Mouse (Mus musculus) C2C12 (cell line): ENCODE measurements at regions not wholly inside any gene's neighbourhood (a gene's known extent, or its start where the extent isn't known, plus 50 kb on each side); places are given as distances from the start of the nearest gene placed in this dataset.

Source experiments
- H3K27me3 ChIP-seq: one replicate; pipeline ENCODE4 v1.6.1; 2011; ENCODE audit not compliant: control insufficient read depth, insufficient read depth, insufficient read length
- H3K36me3 ChIP-seq: one replicate; pipeline ENCODE4 v1.6.1; 2011; ENCODE audit not compliant: control insufficient read depth, insufficient read depth
- H3K4me3 ChIP-seq: one replicate; pipeline ENCODE4 v1.5.1; 2011; ENCODE audit warnings: mild to moderate bottlenecking, control low read depth; ENCODE audit not compliant: poor library complexity, insufficient read depth, severe bottlenecking
- H3K79me2 ChIP-seq: one replicate; pipeline ENCODE4 v1.6.1; 2011; ENCODE audit not compliant: control insufficient read depth, insufficient read depth
- H3K79me3 ChIP-seq: one replicate; pipeline ENCODE4 v1.6.1; 2011; ENCODE audit warnings: low read depth, control low read depth
- H3ac ChIP-seq: one replicate; pipeline ENCODE3; 2011; ENCODE audit warnings: low read depth; ENCODE audit not compliant: control insufficient read depth, insufficient read length
- CEBPB ChIP-seq: IDR thresholded peaks from one replicate; pipeline ENCODE4 v1.6.1; 2011; ENCODE audit warnings: low read depth, mild to moderate bottlenecking, control low read depth, moderate library complexity
- CTCF ChIP-seq: IDR thresholded peaks from one replicate; pipeline ENCODE4 v1.5.1; 2011; ENCODE audit not compliant: control insufficient read depth, insufficient read depth, insufficient read length
- FOSL1 ChIP-seq: IDR thresholded peaks from one replicate; pipeline ENCODE4 v1.8.0; 2011; ENCODE audit warnings: mild to moderate bottlenecking, low read length; ENCODE audit not compliant: poor library complexity, insufficient read depth, severe bottlenecking
- MAX ChIP-seq: IDR thresholded peaks from one replicate; pipeline ENCODE4 v1.6.1; 2011; ENCODE audit warnings: mild to moderate bottlenecking, control low read depth
- MYOD1 ChIP-seq: IDR thresholded peaks from one replicate; pipeline ENCODE4 v1.6.1; 2011; ENCODE audit warnings: low read depth; ENCODE audit not compliant: control insufficient read depth, insufficient read length
- MYOG ChIP-seq: IDR thresholded peaks from one replicate; pipeline ENCODE4 v1.6.1; 2011; ENCODE audit not compliant: control insufficient read depth, insufficient read length; ENCODE audit errors: extremely low read depth
- USF1 ChIP-seq: IDR thresholded peaks from one replicate; pipeline ENCODE4 v1.6.1; 2011; ENCODE audit warnings: low read depth, mild to moderate bottlenecking, control low read depth, moderate library complexity

- H3ac ChIP-seq: no peak overlapping the region
- no peaks in the 10 kb centered on the region for H3K27me3 ChIP-seq
- no peak overlapping the region for H3K4me3 ChIP-seq
- peak; percentile 33 for TF ChIP-seq MAX
- TF ChIP-seq MYOG: no peak
- peak; percentile 54 for TF ChIP-seq USF1
- H3K79me2 ChIP-seq: no peaks in the 10 kb centered on the region
- no peaks in the 10 kb centered on the region for H3K36me3 ChIP-seq
- H3K79me3 ChIP-seq: no peaks in the 10 kb centered on the region
Measured at GRCm38 (mm10) chr12:9460193-9460592, 109.7 kb upstream of the Osr1 start.

- H3K27me3 ChIP-seq: no peaks in the 10 kb centered on the region
- no peaks in the 10 kb centered on the region for H3K79me3 ChIP-seq
- H3K36me3 ChIP-seq: no peaks in the 10 kb centered on the region
- H3ac ChIP-seq: no peak overlapping the region
- H3K4me3 ChIP-seq: no peak overlapping the region
- TF ChIP-seq MYOG: no peak
- H3K79me2 ChIP-seq: no peaks in the 10 kb centered on the region
Measured at GRCm38 (mm10) chr12:9469655-9470470, 100.1 kb upstream of the Osr1 start.

- H3ac ChIP-seq: no peak overlapping the region
- no peak for TF ChIP-seq FOSL1
- TF ChIP-seq MYOD1: no peak
- no peak for TF ChIP-seq CTCF
- TF ChIP-seq CEBPB: no peak
Measured at GRCm38 (mm10) chr12:9475836-9476235, 94.1 kb upstream of the Osr1 start.

GRCm38 (mm10) chr12:9478201-9478600 is 91.7 kb upstream of the Osr1 start:
- H3K79me2 ChIP-seq: no peaks in the 10 kb centered on the region
- H3K4me3 ChIP-seq: no peak overlapping the region
- no peaks in the 10 kb centered on the region for H3K27me3 ChIP-seq
- H3K36me3 ChIP-seq: no peaks in the 10 kb centered on the region
- TF ChIP-seq MYOD1: no peak
- no peak for TF ChIP-seq CEBPB
- no peak for TF ChIP-seq CTCF
- TF ChIP-seq MYOG: no peak
- no peak for TF ChIP-seq USF1
- no peak for TF ChIP-seq FOSL1
- TF ChIP-seq MAX: no peak
- H3K79me3 ChIP-seq: no peaks in the 10 kb centered on the region
- no peak overlapping the region for H3ac ChIP-seq

More at GRCm38 (mm10) chr12:9475836-9476235, 94.1 kb upstream of the Osr1 start:
- Histone ChIP-seq H3K27me3 (no peaks in the 10 kb centered on the region), H3K79me3 (no peaks in the 10 kb centered on the region), H3K4me3 (no peak overlapping the region), H3K36me3 (no peaks in the 10 kb centered on the region), H3K79me2 (no peaks in the 10 kb centered on the region)

- Histone ChIP-seq H3K27me3 (no peaks in the 10 kb centered on the region), H3K4me3 (no peak overlapping the region), H3K79me3 (no peaks in the 10 kb centered on the region), H3K36me3 (no peaks in the 10 kb centered on the region), H3K79me2 (no peaks in the 10 kb centered on the region), H3ac (no peak overlapping the region)
- TF ChIP-seq MYOG (no peak), FOSL1 (no peak), MYOD1 (no peak), USF1 (no peak), CEBPB (no peak), MAX (no peak), CTCF (no peak)
Measured at GRCm38 (mm10) chr12:9487674-9488413, 82.1 kb upstream of the Osr1 start.

GRCm38 (mm10) chr12:9513926-9514325 is 56.0 kb upstream of the Osr1 start:
- no peaks in the 10 kb centered on the region for H3K79me3 ChIP-seq
- TF ChIP-seq CEBPB: no peak
- no peak for TF ChIP-seq FOSL1
- TF ChIP-seq MYOG: no peak
- TF ChIP-seq MAX: no peak
- TF ChIP-seq USF1: no peak
- no peak for TF ChIP-seq MYOD1
- TF ChIP-seq CTCF: no peak
- H3ac ChIP-seq: no peak overlapping the region
- H3K27me3 ChIP-seq: no peaks in the 10 kb centered on the region
- H3K36me3 ChIP-seq: no peaks in the 10 kb centered on the region
- no peaks in the 10 kb centered on the region for H3K79me2 ChIP-seq
- no peak overlapping the region for H3K4me3 ChIP-seq
